Mouse (Mus musculus) T-helper 1 cell (primary cell): ENCODE data around the gene Cpvl.

ENCODE experiments used
- in situ Hi-C: fragments of 300-600 bp; cut with MboI, MseI; formaldehyde crosslinking; loops from one replicate; pipeline ENCODE4 v1.15.1; 2025; ENCODE audit warnings: high pct_unique_total_duplicates

Cpvl gene

GRCm38 (mm10) chr6:53978571-53978970 lies at the start of gene Cpvl:
Gene Cpvl (minus strand): TSS chr6:53978671.
- in situ Hi-C loops, result no loop called here

DNA sequence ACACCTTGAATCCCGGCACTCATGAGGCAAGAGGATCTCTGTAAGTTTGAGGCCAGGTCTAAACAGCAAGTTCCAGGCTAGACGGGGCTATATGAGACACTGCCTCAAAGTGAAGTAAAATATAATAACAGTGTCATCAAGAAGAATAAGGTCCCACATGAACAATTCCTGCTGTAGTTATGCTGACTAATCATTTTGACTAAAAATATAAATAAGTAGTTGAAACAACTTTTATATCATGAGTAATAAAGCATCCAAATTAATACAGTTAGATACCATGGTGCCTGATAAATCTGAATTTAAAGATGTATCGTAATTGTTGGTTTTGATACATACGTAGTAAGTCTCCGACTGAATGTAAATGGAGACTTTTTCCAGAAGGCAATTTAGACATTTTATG lies 45.4 kb upstream of the Cpvl start:
- in situ Hi-C loops, result no loop called here

DNA sequence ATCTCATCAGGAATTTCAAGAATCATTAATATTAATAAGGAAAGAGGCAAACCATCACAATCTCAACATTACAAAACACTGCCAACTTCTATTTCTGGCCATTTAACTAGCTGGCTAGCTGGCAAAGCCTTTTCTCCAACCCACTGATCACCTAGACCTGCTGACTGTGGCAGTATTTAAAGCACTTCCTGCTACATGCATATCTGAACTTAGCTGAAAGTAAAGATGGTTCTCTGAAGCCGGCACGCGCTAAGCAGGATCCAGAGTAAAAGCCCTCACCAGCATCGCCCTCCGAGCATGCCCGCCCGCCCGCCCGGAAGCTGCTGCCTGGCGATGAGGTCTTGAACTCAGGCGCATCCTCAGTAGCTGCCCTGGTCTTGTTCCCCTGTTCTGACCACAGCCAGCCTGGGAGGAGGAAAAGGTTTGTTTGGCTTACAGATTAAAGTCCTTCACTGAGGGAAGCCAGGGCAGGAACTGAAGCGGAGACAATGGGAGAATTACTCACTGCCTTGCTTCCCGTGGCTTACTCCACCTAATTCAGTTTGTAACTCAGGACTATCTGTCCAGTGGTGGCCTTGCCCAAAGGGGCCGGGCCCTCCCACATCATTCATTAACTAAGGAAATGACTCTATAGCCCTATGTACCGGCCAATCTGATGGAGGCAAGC lies 42.8 kb upstream of the Cpvl start:
- in situ Hi-C loops, result no loop called here

- in situ Hi-C loops, result no loop called here
Measured at GRCm38 (mm10) chr6:54018861-54019260, 40.4 kb upstream of the Cpvl start.

GRCm38 (mm10) chr6:54018038-54018437 lies 39.6 kb upstream of the Cpvl start:
- in situ Hi-C loops, result no loop called here

DNA sequence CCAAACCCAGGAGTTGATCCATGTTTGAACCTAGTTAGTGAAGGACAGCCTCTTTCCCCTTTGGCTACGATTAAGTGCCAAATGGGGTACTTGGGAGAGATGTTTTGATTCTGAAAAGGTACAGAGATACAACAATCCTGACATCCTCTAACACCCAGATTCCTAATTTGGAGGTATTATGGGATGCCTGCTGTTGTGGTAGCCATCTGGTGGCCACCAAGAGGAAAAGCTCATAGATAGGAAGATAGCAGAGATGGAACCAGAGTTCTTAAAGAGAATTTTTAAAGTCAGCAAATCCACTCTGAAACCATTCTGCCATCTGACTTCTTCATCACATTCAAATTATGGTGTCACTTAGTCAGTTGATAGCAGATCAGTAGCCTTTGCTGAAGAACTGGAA lies 33.7 kb upstream of the Cpvl start:
- in situ Hi-C loops, result no loop called here

DNA sequence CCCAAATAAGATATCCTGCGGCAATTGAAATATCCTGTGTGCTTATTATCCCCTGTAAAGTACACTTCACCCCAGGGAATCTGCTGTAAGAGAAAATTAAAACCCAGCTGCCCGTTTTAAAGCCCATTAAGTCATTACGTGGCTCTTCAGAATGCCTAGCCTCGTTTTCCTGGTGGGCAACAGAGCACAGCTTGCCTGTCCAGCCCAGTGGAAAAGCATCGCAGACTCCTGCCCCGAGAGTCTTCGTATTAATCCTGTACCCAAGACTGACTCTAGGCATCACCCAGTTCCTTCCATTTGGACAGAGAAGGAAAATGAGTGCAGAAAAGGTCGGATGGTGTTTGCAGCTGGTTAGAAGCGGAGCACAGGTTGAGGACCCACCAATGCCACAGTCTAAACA lies 31.9 kb upstream of the Cpvl start:
- in situ Hi-C loops, result no loop called here

DNA sequence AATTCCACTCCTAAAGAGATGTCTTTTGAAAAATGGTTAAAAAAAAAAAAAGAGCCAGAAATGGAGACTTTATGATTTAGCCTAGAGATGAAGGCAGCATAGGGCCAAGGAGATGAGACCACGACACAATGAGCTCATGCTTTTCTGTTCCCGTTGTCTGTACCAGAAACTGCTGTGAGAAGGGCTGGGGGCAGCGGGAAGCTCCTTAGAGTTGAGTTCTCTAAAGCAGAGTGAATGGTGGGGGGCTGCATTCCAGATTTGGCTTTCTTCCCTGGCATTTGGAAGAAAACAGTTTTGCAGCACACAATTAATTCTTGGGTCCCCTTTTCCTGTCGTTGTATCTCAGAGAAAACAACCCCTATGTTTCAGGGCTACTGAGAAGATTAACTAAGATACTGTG lies 30.8 kb upstream of the Cpvl start:
- in situ Hi-C loops, result no loop called here

- in situ Hi-C loops, result no loop called here
Measured at GRCm38 (mm10) chr6:54008448-54009120, 30.1 kb upstream of the Cpvl start.

DNA sequence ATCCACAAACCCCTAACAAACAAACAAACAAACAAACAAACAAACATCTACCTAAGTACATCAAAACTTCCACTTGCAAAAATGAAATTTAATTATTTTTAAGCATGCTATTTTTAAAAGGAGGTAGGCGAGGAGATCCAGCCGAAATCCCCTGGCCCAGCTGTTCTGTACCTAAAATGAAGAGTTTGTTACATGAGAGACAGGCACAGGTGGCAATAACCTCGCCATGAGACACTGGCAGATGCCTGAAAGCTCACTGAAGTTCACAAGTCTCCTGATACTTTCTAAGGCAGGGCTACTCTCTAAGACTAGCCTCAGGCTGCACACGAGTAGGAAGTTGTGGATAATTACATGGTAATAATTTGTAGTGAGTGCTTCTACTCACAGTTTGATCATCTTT lies 26.8 kb upstream of the Cpvl start:
- in situ Hi-C loops, result no loop called here

DNA sequence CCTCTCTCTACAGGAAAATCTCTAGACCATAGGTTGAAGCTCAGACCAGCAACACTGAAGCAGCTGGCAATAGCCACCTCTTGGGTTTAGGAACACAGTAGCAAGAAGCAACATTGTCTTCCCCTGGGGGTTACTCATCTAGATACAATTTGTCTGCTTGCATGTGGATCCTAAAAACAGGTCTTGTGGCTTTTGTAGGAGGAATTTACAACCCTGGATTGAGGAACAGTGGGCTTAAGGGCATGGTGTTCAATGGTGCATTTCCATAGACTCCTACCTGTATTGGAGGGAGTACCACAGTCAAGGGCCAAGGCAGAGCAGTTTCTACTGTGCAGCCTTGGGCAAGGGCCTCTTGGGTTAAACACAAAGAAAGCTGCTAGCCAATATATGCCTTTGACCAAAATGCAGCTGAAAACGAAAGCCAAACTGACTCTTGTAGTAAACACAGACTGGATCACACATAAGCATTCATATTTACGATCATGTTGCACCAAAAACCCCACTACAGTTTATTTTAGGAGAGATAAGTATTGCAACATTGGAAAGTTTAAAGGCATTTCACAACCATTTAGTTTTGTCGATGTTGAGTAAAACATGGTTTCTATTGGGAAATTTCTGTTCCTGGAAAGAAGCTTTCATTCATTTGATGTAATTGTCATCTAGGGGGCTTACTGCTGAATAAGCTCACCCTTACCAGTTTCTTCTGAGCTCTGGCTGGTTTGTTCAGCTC lies 17.9 kb upstream of the Cpvl start:
- in situ Hi-C loops, result no loop called here

- in situ Hi-C loops, result no loop called here
Measured at GRCm38 (mm10) chr6:53995519-53995918, 17.0 kb upstream of the Cpvl start.

GRCm38 (mm10) chr6:53992386-53992785 lies 13.9 kb upstream of the Cpvl start:
- in situ Hi-C loops, result no loop called here

DNA sequence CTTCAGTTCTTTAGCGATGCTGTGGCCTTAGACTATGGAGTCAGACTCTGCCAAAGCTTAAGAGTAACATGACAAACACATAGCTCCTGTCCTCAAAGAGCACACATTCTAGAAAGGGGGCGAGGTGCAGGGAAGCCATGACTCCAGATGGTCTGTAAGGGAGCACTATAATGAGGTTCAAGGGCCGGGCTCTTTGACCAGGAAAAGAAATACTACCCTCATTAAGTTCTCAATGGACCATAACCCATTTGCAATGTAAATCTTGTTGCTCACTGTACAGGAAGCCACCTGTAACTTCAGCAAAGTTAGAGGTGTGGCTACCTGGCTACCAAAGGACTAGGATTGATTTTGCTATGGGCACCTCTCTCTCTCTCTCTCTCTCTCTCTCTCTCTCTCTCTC lies 8.8 kb upstream of the Cpvl start:
- in situ Hi-C loops, result no loop called here

DNA sequence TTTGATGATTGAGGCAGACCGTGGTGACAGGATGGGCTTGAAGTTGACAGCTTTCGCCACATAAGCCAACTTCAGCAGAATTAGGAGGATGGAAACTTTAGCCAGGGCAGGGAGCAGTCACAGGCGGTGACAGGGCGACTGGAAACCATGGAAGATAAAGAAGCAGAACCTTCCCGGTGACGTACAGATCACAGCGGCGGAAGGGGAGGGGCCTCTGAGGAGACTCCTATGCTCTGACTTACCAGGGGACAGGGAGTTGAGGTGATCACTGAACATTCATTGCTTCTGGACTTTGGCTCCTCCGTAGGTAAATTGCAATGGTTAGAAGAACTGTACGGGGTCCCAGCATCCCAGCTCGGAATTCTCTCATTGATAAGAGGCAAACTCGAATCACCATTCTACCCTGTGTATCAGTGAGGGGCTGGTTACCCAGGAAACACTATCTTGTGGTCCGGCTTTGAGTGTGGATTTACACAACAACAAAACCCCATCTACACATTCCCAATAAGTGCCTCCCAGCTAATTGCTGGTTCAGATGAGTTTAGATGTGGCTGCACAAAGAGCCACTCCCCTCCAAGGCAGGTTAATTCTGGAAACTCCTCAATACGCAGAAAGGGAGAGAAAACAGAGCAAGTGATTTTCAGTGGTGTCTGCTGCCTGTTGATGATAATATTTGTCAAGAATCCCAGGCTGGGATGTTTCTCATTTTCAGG lies 8.0 kb upstream of the Cpvl start:
- in situ Hi-C loops, result no loop called here

GRCm38 (mm10) chr6:53983820-53984219 lies 5.3 kb upstream of the Cpvl start:
- in situ Hi-C loops, result no loop called here

GRCm38 (mm10) chr6:53982612-53983011 lies 4.1 kb upstream of the Cpvl start:
- in situ Hi-C loops, result no loop called here

DNA sequence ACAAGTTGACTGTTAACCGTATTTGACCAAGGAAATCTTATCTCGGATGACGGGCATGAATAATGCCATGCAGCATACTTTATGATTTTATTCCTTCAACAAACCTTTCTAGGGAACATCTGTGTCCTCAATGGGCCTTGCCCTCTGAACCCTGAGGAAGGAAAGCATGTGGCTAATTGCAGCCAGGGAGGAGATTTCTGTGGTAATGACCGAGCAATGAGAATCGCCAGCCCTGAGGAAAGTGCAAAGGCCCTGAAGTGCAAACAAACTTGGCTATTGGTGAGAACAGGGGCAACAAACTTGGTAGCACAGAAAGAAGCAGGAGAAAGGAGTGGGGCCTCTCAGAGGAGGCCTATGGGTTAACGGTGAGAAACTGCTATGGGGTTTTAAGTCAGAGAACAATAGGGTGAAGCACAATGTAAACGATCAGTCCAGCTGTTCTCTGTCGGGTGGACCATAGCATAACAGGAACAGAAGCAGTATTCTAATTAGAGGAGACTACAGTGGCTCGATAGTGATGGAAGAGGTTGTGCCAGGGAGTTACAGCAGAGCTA lies 3.7 kb upstream of the Cpvl start:
- in situ Hi-C loops, result no loop called here

GRCm38 (mm10) chr6:53980817-53981480 lies 2.5 kb upstream of the Cpvl start:
- in situ Hi-C loops, result no loop called here

DNA sequence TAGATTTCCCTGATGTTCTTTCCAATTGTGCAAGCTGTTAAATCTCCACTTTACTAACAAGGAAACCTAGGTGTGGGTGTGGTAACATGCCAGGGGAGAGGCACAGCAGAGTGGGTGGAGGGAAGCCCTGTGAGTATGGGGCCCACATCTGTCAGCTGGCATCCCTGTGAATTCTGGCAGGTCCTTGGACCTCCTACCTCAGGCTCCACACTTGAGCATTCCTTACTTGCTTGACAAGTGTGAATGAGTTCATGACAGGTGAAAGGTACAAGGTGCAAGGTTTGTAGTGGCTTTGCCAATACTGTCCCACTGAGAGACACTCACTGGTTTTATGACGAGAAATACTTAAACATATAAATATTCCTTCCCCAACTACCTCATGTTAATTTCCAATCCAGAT lies 4.4 kb downstream of the Cpvl start:
- in situ Hi-C loops, result loop anchor here (25.0 kb wide), 1 partner anchor 187 kb away; no protein-coding TSS in a partner anchor

- in situ Hi-C loops, result loop anchor here (25.0 kb wide), 1 partner anchor 186 kb away; no protein-coding TSS in a partner anchor
Measured at GRCm38 (mm10) chr6:53973468-53973867, 5.0 kb downstream of the Cpvl start.
